Mouse (Mus musculus): ENCODE measurements around the gene Zfp941. TPM values are rescaled to one million over a fixed set of nuclear protein-coding genes. Genes with fewer than 3 reads are reported as not detected.

The Zfp941 gene
- polyA plus RNA-seq (2017; shearing (Covaris generic)): 0.20 TPM

GRCm38 (mm10) chr7:140821653-140822329 lies at the start of gene Zfp941:
Zfp941 (minus strand) TSS chr7:140822178.

GRCm38 (mm10) chr7:140857550-140858505 lies 35.9 kb upstream of the Zfp941 start, which contains the start of gene Bet1l:
Bet1l (minus strand) TSS chr7:140857577.

GRCm38 (mm10) chr7:140856785-140857549 lies 35.0 kb upstream of the Zfp941 start, which contains the start of gene Ric8a:
Ric8a (plus strand) TSS chr7:140856957.

GRCm38 (mm10) chr7:140855860-140856784 lies 34.1 kb upstream of the Zfp941 start, which contains the start of gene Gm45785:
Gm45785 (minus strand) TSS chr7:140856331.

GRCm38 (mm10) chr7:140847755-140848580 lies 26.0 kb upstream of the Zfp941 start, which contains the start of gene Odf3:
Odf3 (plus strand) TSS chr7:140847805.

GRCm38 (mm10) chr7:140844905-140845665 lies 23.1 kb upstream of the Zfp941 start, which contains the start of gene Scgb1c1:
Scgb1c1 (plus strand) TSS chr7:140845547.

GRCm38 (mm10) chr7:140834968-140835757 lies 13.2 kb upstream of the Zfp941 start, which contains the start of gene Urah:
Urah (plus strand) TSS chr7:140835018.

GRCm38 (mm10) chr7:140787406-140788052 lies 34.4 kb downstream of the Zfp941 start, which contains the start of gene Syce1:
Syce1 (minus strand) TSS chr7:140787852.

GRCm38 (mm10) chr7:140763447-140764020 lies 58.4 kb downstream of the Zfp941 start, which contains the start of gene Cyp2e1:
Cyp2e1 (plus strand) TSS chr7:140763739.

Other genes with a start within 250 kb of the Zfp941 start
- not detected for gene Olfr46, start 220.9 kb downstream of the Zfp941 start, polyA plus RNA-seq (2017; shearing (Covaris generic))
- gene Olfr61, start 193.2 kb downstream of the Zfp941 start, polyA plus RNA-seq (2017; shearing (Covaris generic)): not detected
- gene Olfr53, start 175.7 kb downstream of the Zfp941 start, polyA plus RNA-seq (2017; shearing (Covaris generic)): not detected
- gene Olfr539, start 162.2 kb downstream of the Zfp941 start, polyA plus RNA-seq (2017; shearing (Covaris generic)): 0.02 TPM
- gene Olfr45, start 140.2 kb downstream of the Zfp941 start, polyA plus RNA-seq (2017; shearing (Covaris generic)): not detected
- gene Olfr541, start 124.9 kb downstream of the Zfp941 start, polyA plus RNA-seq (2017; shearing (Covaris generic)): not detected
- not detected for gene Cyp2e1, start 58.4 kb downstream of the Zfp941 start, polyA plus RNA-seq (2017; shearing (Covaris generic))
- 0.66 TPM for gene Syce1, start 34.3 kb downstream of the Zfp941 start, polyA plus RNA-seq (2017; shearing (Covaris generic))
- gene Urah, start 12.8 kb upstream of the Zfp941 start, polyA plus RNA-seq (2017; shearing (Covaris generic)): not detected
- not detected for gene Scgb1c1, start 23.4 kb upstream of the Zfp941 start, polyA plus RNA-seq (2017; shearing (Covaris generic))
- gene Odf3, start 25.6 kb upstream of the Zfp941 start, polyA plus RNA-seq (2017; shearing (Covaris generic)): not detected
- not detected for gene Gm45785, start 34.2 kb upstream of the Zfp941 start, polyA plus RNA-seq (2017; shearing (Covaris generic))
- gene Ric8a, start 34.8 kb upstream of the Zfp941 start, polyA plus RNA-seq (2017; shearing (Covaris generic)): 165 TPM
- gene Bet1l, start 35.4 kb upstream of the Zfp941 start, polyA plus RNA-seq (2017; shearing (Covaris generic)): 56.9 TPM
- 242 TPM for gene Psmd13, start 59.8 kb upstream of the Zfp941 start, polyA plus RNA-seq (2017; shearing (Covaris generic))
- gene Sirt3, start 60.1 kb upstream of the Zfp941 start, polyA plus RNA-seq (2017; shearing (Covaris generic)): 13.3 TPM
- not detected for gene Cox8b, start 78.3 kb upstream of the Zfp941 start, polyA plus RNA-seq (2017; shearing (Covaris generic))
- not detected for gene Nlrp6, start 98.7 kb upstream of the Zfp941 start, polyA plus RNA-seq (2017; shearing (Covaris generic))
- gene Pgghg, start 119.2 kb upstream of the Zfp941 start, polyA plus RNA-seq (2017; shearing (Covaris generic)): 45.4 TPM
- gene Ifitm5, start 128.1 kb upstream of the Zfp941 start, polyA plus RNA-seq (2017; shearing (Covaris generic)): 1.0 TPM
- not detected for gene Gm45717, start 133.8 kb upstream of the Zfp941 start, polyA plus RNA-seq (2017; shearing (Covaris generic))
- 35.4 TPM for gene Ifitm2, start 133.8 kb upstream of the Zfp941 start, polyA plus RNA-seq (2017; shearing (Covaris generic))
- gene Ifitm1, start 145.0 kb upstream of the Zfp941 start, polyA plus RNA-seq (2017; shearing (Covaris generic)): 0.77 TPM
- 6.3 TPM for gene Ifitm3, start 188.6 kb upstream of the Zfp941 start, polyA plus RNA-seq (2017; shearing (Covaris generic))
- not detected for gene Ifitm6, start 195.7 kb upstream of the Zfp941 start, polyA plus RNA-seq (2017; shearing (Covaris generic))
- not detected for gene Gm17387, start 207.0 kb upstream of the Zfp941 start, polyA plus RNA-seq (2017; shearing (Covaris generic))
- 21.9 TPM for gene B4galnt4, start 238.9 kb upstream of the Zfp941 start, polyA plus RNA-seq (2017; shearing (Covaris generic))

Measured in inflammation-experienced regulatory T-cells, adult 16 weeks (primary cell).